Mouse (Mus musculus) CH12.LX (cell line): Measurements from ENCODE around the gene Cbx8.

ENCODE experiments used
- CTCF ChIP-seq, 2 experiments: IDR thresholded peaks in 1 of 2; conservative IDR thresholded peaks in 1 of 2; 2 replicates each; pipeline ENCODE4 v1.5.1; 2011 to 2012; ENCODE audit warnings: low read depth in 2 of 2, low read length in 2 of 2, improper control_type of control experiment in 1 of 2, inconsistent platforms in 1 of 2, mild to moderate bottlenecking in 1 of 2, moderate library complexity in 1 of 2
- ETS1 ChIP-seq: conservative IDR thresholded peaks from 2 replicates; pipeline ENCODE4 v1.6.1; 2012; ENCODE audit warnings: low read depth, mild to moderate bottlenecking, inconsistent platforms, low read length, improper control_type of control experiment, moderate library complexity
- HCFC1 ChIP-seq: IDR thresholded peaks from 2 replicates; pipeline ENCODE4 v1.6.1; 2012; ENCODE audit warnings: low read depth, mild to moderate bottlenecking, inconsistent platforms, low read length, improper control_type of control experiment
- IRF4 ChIP-seq: IDR thresholded peaks from 2 replicates; pipeline ENCODE4 v1.6.1; 2014; ENCODE audit warnings: low read depth, mild to moderate bottlenecking, inconsistent platforms, low read length, improper control_type of control experiment
- JUND ChIP-seq: conservative IDR thresholded peaks from 2 replicates; pipeline ENCODE4 v1.6.1; 2011; ENCODE audit warnings: low read depth, low read length, improper control_type of control experiment
- MAFK ChIP-seq: IDR thresholded peaks from 2 replicates; pipeline ENCODE4 v1.6.1; 2011; ENCODE audit warnings: low read length, improper control_type of control experiment; ENCODE audit not compliant: insufficient replicate concordance
- NELFE ChIP-seq: IDR thresholded peaks from 2 replicates; pipeline ENCODE4 v1.6.1; 2011; ENCODE audit warnings: low read depth, low read length, improper control_type of control experiment
- POLR2A ChIP-seq: IDR thresholded peaks from 2 replicates; pipeline ENCODE4 v1.6.1; 2011; ENCODE audit warnings: low read depth, mild to moderate bottlenecking, improper control_type of control experiment, low read length
- POLR2AphosphoS2 ChIP-seq: IDR thresholded peaks from 2 replicates; pipeline ENCODE4 v1.6.1; 2011; ENCODE audit warnings: low read depth, low read length, improper control_type of control experiment
- SIN3A ChIP-seq: IDR thresholded peaks from 2 replicates; pipeline ENCODE4 v1.6.1; 2012; ENCODE audit warnings: low read length, improper control_type of control experiment, inconsistent platforms
- USF1 ChIP-seq: IDR thresholded peaks from 2 replicates; pipeline ENCODE4 v1.6.1; 2014; ENCODE audit warnings: low read depth, mild to moderate bottlenecking, inconsistent platforms, low read length, improper control_type of control experiment
- ZMIZ1 ChIP-seq: IDR thresholded peaks from 2 replicates; pipeline ENCODE4 v1.6.1; 2012; ENCODE audit warnings: low read depth, mild to moderate bottlenecking, inconsistent platforms, low read length, improper control_type of control experiment
- ZNF384 ChIP-seq: IDR thresholded peaks from 2 replicates; pipeline ENCODE4 v1.6.1; 2012; ENCODE audit warnings: low read depth, low read length, improper control_type of control experiment, inconsistent platforms

DNA sequence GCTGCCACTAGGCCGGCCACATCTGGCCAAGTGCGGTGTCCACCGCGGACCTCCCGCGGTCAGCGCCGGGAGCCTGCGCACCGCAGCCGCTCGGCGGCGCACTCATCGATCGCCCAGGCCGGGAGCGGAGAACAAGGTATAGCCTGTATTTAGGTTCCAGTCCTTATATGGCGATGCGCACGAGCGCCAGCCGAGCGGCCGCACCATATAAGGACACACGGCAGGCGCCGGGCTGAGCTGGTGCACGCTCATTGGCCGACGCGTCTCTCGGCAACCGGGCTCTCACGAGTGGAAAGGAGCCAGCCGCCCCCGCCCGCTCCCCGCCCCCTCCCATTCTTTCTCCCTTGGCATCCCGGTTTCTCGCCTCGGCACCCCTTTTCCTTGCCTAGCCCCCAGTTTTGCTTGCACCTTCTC is 12.5 kb upstream of the Cbx8 start:
- TF ChIP-seq USF1 (no peak), HCFC1 (no peak), CTCF (conservative IDR thresholded peaks at IDR 0.05 in 1 of 2, IDR thresholded peaks at IDR 0.05 in 1 of 2; ENCODE audit: low read depth in 2 of 2, low read length in 2 of 2) (peak in 1 of 2 experiments; percentile 47; a peak in 2 of 4 replicates), ZMIZ1 (0 out of 2 replicates have a peak, but pooled peaks have one; percentile 2), MAFK (no peak), ZNF384 (no peak), SIN3A (peak; percentile 61; the same call in 1 of the 2 replicates), POLR2AphosphoS2 (no peak), POLR2A (peak; percentile 55), ETS1 (no peak), NELFE (no peak), IRF4 (peak; percentile 18; the same call in 1 of the 2 replicates), JUND (no peak)
